Mouse (Mus musculus) ovary, postnatal 10 days (tissue): ENCODE data around the gene Vps25.

Experiments used
- DNase-seq: peaks from one replicate; pipeline ENCODE4 v3.0.0; 2022; ENCODE audit warnings: low spot score

Vps25 gene

GRCm38 (mm10) chr11:101245071-101245470 lies 8.4 kb upstream of the Vps25 start:
- no peak for DNase-seq

- peak; percentile 44 for DNase-seq
Measured at GRCm38 (mm10) chr11:101245855-101246701, 7.4 kb upstream of the Vps25 start, which contains the start of gene Ramp2. TSS of gene Ramp2 (plus strand) at chr11:101246028.

- DNase-seq = no peak
Measured at GRCm38 (mm10) chr11:101246702-101247012, 6.8 kb upstream of the Vps25 start.

GRCm38 (mm10) chr11:101247521-101248030 lies 5.9 kb upstream of the Vps25 start:
- DNase-seq = no peak

- no peak for DNase-seq
Measured at GRCm38 (mm10) chr11:101248258-101248994, 5.1 kb upstream of the Vps25 start.

DNA sequence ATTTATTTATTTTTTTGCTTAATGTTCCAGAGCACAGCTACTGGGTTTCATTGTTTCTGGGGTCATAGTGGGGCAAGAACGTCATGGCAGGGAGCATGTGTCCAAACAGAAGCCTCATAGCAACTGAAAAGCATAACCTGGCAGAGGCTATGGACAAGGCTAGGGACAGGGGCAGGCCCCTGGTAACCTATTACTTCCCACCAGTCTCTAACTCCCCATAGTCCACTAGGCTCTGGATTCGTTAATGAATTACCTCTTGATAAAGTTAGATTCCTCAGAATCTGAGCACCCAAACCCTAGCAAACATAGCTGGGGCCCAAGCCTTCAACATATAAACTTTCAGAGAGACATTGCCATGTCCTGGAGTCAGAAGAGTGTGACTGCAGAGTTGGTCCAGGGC lies 2.5 kb upstream of the Vps25 start:
- no peak for DNase-seq

- no peak for DNase-seq
Measured at GRCm38 (mm10) chr11:101252941-101253340, 566 bp upstream of the Vps25 start.

DNA sequence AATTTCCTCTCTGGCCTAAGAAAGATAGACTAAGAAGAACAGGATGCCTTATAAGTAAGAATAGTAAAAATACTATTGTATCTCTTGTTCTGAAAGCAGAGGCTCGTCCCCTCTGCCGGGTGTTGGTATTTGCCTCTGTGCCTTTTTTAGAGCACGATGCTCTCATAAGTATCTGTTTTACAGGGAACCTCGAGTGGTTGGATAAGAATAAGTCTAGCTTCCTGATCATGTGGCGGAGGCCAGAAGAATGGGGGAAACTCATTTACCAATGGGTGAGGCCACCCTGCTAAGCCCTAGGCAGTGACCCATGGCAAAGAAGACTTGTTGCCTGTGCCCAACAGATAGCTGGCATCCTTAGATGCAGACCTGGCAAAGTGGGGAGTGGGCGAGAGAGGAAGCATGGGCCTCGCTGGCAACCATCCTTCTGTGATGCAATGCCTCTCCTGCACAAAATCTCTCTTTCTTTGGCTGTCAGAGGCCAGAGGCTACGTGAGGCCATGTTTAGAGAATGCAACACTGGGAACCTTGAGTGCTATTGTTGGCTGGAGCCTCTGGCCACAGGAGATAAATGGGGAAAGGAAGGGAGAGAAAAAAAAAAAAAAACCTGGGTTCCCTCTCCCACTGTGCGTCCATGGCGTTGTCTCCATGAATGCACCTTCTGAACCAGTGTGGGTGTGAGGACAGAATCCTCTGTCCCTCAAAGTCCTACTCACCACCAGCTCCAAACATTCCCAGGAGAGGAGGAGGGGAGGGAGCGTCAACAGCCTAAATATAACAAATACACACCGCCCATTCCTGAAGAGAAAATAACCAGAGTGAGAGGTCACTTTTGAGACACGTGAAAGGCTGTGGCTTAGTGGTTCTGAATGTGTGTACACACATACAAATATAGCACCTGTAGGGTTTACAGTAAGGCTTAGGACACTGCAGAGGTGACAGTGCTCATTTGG lies 2.6 kb downstream of the Vps25 start:
- no peak for DNase-seq

- no peak for DNase-seq
Measured at GRCm38 (mm10) chr11:101259261-101259712, 5.8 kb downstream of the Vps25 start.

- peak; percentile 62 for DNase-seq
Measured at GRCm38 (mm10) chr11:101259948-101260825, 6.7 kb downstream of the Vps25 start, which contains the start of gene Wnk4. TSS of gene Wnk4 (plus strand) at chr11:101260567.

- DNase-seq = no peak
Measured at GRCm38 (mm10) chr11:101260826-101261380, 7.4 kb downstream of the Vps25 start.

GRCm38 (mm10) chr11:101262272-101262967 lies 8.9 kb downstream of the Vps25 start:
- no peak for DNase-seq

DNA sequence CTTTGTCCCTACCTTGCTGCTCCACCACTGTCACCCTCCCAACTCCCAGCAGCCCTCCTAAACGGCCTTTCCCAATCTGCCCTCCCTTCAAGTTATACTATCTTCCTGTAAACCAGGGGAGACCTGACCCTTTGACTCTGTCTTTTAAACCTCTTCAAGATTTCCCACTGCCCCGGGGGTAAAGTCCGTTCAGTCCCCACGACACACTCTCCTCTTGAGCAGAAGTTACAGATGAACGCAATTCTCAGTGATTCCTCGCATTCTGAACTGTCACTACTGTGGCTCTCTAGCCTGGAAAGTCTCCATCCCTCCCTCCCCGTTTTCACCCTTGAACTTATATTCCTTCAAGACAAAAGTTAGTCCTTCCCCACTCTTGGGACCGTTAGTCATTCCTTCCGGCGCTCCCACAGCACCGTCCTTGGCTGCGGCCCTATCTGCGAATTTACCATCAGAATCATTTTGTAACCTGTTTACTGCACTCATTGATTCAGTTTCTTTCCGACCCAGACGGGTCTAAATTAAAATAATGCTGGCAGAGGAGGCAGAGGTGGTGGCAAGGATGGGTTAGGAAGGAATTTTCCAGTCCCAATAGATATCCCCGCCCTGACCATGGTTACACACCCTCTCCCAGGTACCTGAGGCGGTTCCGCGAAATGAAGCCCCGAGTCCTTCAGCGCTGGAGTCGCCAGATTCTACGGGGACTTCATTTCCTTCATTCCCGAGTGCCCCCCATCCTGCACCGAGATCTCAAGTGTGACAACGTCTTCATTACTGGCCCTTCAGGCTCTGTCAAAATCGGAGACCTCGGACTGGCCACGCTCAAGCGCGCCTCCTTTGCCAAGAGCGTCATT lies 9.9 kb downstream of the Vps25 start:
- no peak for DNase-seq

GRCm38 (mm10) chr11:101263989-101264280 lies 10.4 kb downstream of the Vps25 start:
- DNase-seq = no peak

DNA sequence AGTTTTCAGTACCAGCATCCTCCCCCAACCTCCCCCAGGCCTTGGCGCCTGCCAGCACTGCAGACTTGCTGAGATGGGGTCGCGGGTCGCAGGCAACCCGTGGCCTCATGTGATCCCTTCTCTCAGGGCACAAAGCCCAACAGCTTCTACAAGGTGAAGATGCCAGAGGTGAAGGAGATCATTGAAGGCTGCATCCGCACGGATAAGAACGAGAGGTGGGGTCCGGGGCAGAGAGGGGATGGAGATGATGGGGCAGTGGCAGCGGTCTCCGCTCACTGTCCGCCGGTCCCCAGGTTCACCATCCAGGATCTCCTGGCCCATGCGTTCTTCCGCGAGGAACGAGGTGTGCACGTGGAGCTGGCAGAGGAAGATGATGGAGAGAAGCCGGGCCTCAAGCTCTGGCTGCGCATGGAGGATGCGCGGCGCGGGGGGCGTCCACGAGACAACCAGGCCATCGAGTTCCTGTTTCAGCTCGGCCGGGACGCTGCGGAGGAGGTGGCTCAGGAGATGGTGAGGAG lies 11.5 kb downstream of the Vps25 start:
- DNase-seq = no peak

- no peak for DNase-seq
Measured at GRCm38 (mm10) chr11:101265906-101266305, 12.4 kb downstream of the Vps25 start.

DNA sequence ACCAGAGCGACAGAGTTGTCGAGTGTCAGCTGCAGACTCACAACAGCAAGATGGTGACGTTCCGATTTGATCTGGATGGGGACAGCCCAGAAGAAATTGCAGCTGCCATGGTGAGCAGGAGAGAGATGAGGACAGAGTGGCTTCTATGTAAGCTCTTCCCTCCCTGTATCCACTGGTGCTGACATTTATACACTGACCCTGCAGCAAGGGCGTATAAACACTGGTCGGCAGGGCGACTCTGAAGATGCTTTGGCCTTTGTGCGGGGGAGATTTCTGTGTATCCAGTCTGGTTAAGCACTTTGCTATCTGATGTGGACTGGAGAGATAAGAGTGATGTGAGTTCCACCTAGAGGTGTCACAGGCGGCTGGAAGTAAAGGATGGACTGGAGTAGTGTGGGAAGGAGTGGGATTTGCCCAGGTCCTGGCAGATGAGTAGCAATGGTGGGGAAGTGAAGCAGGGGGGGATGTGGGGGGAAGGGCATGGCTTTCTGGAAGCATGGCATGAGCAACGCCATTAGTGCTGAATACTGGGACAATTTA lies 16.1 kb downstream of the Vps25 start:
- no peak for DNase-seq

DNA sequence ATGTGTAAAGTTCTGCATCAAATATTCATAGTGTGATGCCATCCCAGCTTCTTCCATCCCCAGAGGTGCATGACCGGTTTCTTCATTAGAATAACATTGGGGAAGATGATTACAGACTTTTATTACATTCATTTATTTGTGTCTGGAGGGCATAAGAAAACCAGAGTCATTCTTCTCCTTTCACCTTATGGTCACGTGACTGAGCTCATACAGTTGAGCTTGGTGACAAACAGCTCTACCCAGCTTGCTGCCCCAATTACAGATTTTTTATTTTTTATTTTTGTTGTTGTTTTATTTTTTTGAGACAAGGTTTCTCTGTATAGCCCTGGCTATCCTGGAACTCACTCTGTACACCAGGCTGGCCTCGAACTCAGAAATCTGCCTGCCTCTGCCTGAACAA lies 18.9 kb downstream of the Vps25 start:
- DNase-seq = no peak

DNA sequence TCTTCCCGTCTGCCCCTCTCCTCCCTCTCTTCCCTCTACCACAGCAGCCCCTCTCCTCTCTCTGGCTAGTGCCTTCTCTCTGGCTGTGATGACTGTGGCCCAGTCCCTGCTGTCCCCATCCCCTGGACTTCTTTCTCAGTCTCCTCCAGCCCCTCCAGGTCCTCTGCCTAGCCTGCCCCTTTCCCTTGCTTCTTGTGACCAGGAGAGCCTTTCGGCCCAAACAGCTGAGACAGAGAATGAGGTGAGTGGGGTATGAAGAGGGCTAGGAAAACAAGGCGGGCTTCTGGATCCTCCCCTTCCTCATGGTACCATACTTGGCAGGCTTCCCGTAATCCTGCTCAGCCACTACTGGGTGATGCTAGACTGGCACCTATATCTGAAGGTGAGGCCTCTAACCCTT lies 21.8 kb downstream of the Vps25 start:
- DNase-seq = no peak
